Mouse (Mus musculus) forebrain, postnatal 0 days (tissue): ENCODE results near the gene Pdcd1lg2. TPM values are rescaled to one million over a fixed set of nuclear protein-coding genes. Genes with fewer than 3 reads are reported as not detected.
A peak's percentile ranks its signal among the peaks of the same experiment; 100 is the strongest.

ENCODE experiments used
- ATAC-seq: fragments of 200-750 bp; cut with Nextera tagmentation; 2 replicates; pipeline ENCODE4 v1.8.0; 2017; ENCODE audit warnings: mild to moderate bottlenecking, moderate library complexity
- DNase-seq: peaks from one replicate; pipeline ENCODE4 v3.0.0-alpha.2; 2015
- H3K27ac ChIP-seq: fragments of 300-500 bp; sonication (generic); 2 replicates; pipeline ENCODE4 v1.5.1; 2014; ENCODE audit warnings: low read depth, mild to moderate bottlenecking, antibody characterized with exemption, low read length, moderate library complexity, mixed read lengths
- H3K27me3 ChIP-seq: fragments of 300-500 bp; sonication (generic); 2 replicates; pipeline ENCODE4 v1.6.1; 2014; ENCODE audit warnings: mild to moderate bottlenecking, low read length, mixed read lengths; ENCODE audit not compliant: insufficient read depth
- H3K36me3 ChIP-seq: fragments of 300-500 bp; sonication (generic); 2 replicates; pipeline ENCODE4 v1.6.1; 2014; ENCODE audit warnings: mild to moderate bottlenecking, moderate library complexity; ENCODE audit not compliant: insufficient read depth
- H3K4me1 ChIP-seq: fragments of 300-500 bp; sonication (generic); 2 replicates; pipeline ENCODE4 v1.6.1; 2014; ENCODE audit warnings: antibody characterized with exemption; ENCODE audit not compliant: insufficient read depth
- H3K4me2 ChIP-seq: fragments of 300-500 bp; sonication (generic); 2 replicates; pipeline ENCODE4 v1.6.1; 2014; ENCODE audit warnings: low read depth, mild to moderate bottlenecking, moderate library complexity
- H3K4me3 ChIP-seq: fragments of 300-500 bp; sonication (generic); 2 replicates; pipeline ENCODE4 v1.5.1; 2014; ENCODE audit warnings: low read depth, low read length, mixed read lengths
- H3K9ac ChIP-seq: fragments of 300-500 bp; sonication (generic); 2 replicates; pipeline ENCODE4 v1.6.1; 2014; ENCODE audit warnings: mild to moderate bottlenecking
- H3K9me3 ChIP-seq: fragments of 300-500 bp; sonication (generic); 2 replicates; pipeline ENCODE4 v1.6.1; 2016; ENCODE audit warnings: low read length
- CTCF ChIP-seq: sonication (generic); IDR thresholded peaks from 2 replicates; pipeline ENCODE4 v1.5.1; 2016; ENCODE audit warnings: antibody characterized with exemption, control low read depth, low read depth
- WGBS: fragments of 180-500 bp; shearing (Covaris S2); extraction: QIAGEN DNeasy Blood & Tissue Kit; methylation state at CpG from one replicate; pipeline ENCODE4 v1.1.7; 2014; 5-methylcytosine and 5-hydroxymethylcytosine counted together
- polyA plus RNA-seq: library from polyadenylated mRNA; unstranded; fragments of >200 nt; fragmentation: Nextera tagmentation; extraction: Ambion mirVana; gene quantifications from 2 replicates; pipeline ENCODE4 v1.2.1, GENCODE M21; 2015
- total RNA-seq: library from RNA; depleted of rRNA; stranded (reverse); fragments of >200 nt; gene quantifications from 2 replicates; pipeline ENCODE4 v1.2.3, GENCODE M21; 2014; rRNA removed

Pdcd1lg2 gene
- total RNA-seq (0.15 and 0.19 TPM in 2 replicates), polyA plus RNA-seq (not detected in 2 replicates)

DNA sequence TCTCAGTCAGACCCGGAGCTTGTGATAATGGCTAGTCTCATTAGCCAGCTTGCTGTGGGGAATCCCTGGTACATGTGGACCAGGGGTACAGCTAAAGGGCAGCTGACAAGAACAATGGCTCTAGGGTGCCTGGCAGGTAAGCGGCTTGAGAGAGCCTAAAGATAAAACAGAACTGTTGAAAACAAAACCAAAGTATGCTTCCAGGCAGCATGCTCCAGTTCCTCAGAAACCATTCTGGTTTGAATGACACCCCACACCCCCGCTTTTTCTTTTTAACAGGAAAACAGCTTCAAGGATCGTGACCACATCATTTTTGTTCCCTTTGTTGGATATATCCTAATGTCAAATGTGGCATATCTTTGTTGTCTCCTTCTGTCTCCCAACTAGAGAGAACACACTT lies at the start of gene Pdcd1lg2:
Gene Pdcd1lg2, plus strand, starts transcription at position 301 of the 400 bp plus-strand sequence.
- ATAC-seq, result no peak
- TF ChIP-seq CTCF, result no peak
- Histone ChIP-seq H3K36me3 (no peaks in the 10 kb centered on the region), H3K4me3 (no peak within 1 kb of the TSS), H3K9me3 (no peaks in the 10 kb centered on the region), H3K4me1 (no peaks in the 10 kb centered on the region), H3K4me2 (no peak within 1 kb of the TSS), H3K27me3 (no peaks in the 10 kb centered on the region), H3K9ac (no peak within 1 kb of the TSS), H3K27ac (no peak within 1 kb of the TSS)
- DNase-seq, result no peak
- WGBS, result 83% methylated on average over 4 of the region's 4 CpGs

DNA sequence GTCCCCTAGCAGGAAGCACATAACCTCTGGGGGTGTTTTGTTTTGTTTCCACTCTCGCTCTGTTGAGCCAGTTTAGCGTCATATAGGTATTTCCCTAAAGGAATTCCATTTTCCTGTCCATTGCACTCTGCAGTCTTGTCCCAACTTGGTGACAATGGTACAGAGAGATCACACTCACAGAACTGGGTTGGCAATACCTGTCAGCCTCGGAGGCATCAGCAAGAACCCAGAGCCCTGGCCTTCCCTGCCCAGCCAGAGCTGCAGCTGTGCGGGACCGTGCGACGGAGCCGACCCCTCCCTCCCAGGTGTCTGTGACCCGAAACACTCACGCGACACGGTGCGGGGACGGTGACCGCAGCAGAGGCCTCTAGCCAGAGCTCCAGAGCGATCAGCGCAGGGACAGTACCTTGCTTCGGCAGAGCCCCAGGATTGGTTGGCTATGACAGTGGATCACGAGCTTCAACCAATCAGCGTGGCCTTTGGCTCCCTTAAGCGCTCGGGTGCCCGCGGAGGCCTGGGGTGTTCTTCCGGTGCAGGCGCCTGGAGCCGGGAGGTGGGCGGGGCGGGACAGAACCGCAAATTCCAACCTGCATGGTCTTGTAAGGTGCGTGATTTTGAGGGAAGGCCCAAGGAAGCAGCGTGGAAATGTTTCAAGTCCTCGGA lies 49.1 kb upstream of the Pdcd1lg2 start:
- 2% methylated on average over 33 of the region's 33 CpGs for WGBS
- DNase-seq (peak; percentile 95), ATAC-seq (peak; percentile 100)
- peak overlapping the region; percentile 62 for H3K27ac ChIP-seq
- no peaks in the 10 kb centered on the region for H3K27me3 ChIP-seq
- peak overlapping the region; percentile 72 for H3K4me3 ChIP-seq
- peaks cover 13% of the 10 kb centered on the region for H3K4me1 ChIP-seq
- no peaks in the 10 kb centered on the region for H3K9me3 ChIP-seq
- peak overlapping the region; percentile 90 for H3K4me2 ChIP-seq
- peaks cover 14% of the 10 kb centered on the region; the same call in 1 of the 2 replicates for H3K36me3 ChIP-seq
- H3K9ac ChIP-seq, result peak overlapping the region; percentile 74
- TF ChIP-seq CTCF, result no peak

DNA sequence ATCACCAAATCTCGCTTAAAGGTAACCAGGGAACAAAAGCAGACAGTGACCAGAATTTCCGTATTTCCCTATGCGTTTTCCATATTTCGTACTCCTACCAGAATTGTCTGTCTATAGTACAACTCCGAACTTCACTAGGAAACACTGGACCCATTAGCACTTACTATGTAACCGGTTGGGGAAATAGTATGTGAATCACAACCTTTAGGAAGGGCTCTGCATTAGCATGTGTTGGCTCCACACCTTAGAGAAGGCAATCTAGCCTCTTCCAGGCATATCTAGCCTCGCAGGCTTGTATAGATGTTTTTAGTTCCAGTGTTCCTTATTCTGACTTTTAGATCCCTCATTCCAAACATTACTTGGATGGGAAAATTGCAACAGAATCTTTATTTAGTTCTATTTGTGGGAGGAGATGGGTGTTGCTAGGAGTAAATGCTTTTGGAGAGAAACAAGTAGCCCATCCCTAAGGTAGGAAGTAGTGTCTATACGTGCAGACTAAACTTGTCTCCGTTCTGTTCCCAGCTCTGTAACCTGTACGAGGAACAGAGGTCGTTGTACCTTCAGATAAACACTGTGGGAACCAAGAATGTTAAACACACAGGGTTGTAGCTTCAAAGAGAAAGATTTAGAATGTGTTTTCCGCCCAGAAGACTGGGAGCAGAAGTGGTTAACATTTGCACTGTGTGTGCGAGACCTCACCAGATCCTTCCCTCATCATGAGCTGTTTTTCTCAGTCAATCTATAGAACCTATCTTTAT lies 48.4 kb upstream of the Pdcd1lg2 start:
- ATAC-seq (peak; percentile 27; the same call in 1 of the 2 replicates), DNase-seq (no peak)
- Histone ChIP-seq H3K4me1 (peaks cover 13% of the 10 kb centered on the region), H3K4me2 (peak overlapping the region; percentile 90), H3K36me3 (peaks cover 8% of the 10 kb centered on the region; the same call in 1 of the 2 replicates), H3K4me3 (peak overlapping the region; percentile 72), H3K9ac (peak overlapping the region; percentile 74), H3K9me3 (no peaks in the 10 kb centered on the region), H3K27ac (0 out of 2 replicates have a peak overlapping the region, but pooled peaks have one; percentile 62), H3K27me3 (no peaks in the 10 kb centered on the region)
- no peak for TF ChIP-seq CTCF
- 47% methylated on average over 13 of the region's 13 CpGs for WGBS

DNA sequence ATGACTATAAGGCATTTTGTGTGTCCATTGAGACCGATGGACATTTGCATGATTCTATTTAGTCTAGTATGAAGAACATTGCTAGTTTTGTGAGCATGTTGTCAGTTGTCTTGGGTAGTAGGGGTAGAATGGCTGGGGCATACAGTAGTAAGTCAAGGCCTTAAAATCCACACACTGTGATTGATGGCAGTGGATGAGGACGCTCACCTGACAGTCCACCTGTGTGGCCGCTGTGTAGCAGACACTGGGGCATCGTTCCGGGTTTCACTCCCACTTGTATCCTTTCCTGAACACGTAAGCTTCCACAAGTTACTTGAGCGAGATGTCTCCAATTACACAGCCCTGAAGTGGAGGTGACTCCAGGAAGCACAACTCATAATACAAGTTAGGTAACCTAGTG lies 47.2 kb upstream of the Pdcd1lg2 start:
- Histone ChIP-seq H3K4me2 (no peak overlapping the region), H3K36me3 (peaks cover 2% of the 10 kb centered on the region; the same call in 1 of the 2 replicates), H3K27ac (no peak overlapping the region), H3K9me3 (no peaks in the 10 kb centered on the region), H3K9ac (no peak overlapping the region), H3K4me3 (no peak overlapping the region), H3K4me1 (peaks cover 13% of the 10 kb centered on the region), H3K27me3 (no peaks in the 10 kb centered on the region)
- ATAC-seq (no peak), DNase-seq (no peak)
- TF ChIP-seq CTCF, result no peak
- WGBS, result 93% methylated on average over 7 of the region's 7 CpGs

DNA sequence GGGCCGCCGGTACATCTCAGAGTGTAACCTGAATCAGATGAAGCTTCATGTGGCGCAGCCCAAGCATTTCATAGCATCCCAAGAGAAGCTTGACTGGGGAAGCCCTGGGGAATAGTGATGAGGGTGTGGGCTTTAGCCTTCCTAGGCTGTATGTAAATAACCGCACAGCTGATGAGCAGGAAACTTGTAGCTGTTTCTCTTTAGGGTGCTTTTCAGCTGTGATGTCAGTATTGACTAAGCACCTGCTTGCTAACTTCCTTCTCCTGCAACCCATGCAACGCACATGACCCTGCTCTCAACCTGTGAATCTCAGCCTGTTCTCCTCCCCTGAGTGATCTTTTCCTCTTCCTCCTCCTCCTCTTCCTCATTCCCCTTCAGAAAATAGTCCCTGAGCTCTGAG lies 46.6 kb upstream of the Pdcd1lg2 start:
- WGBS, result 90% methylated on average over 5 of the region's 5 CpGs
- ATAC-seq, result no peak

DNA sequence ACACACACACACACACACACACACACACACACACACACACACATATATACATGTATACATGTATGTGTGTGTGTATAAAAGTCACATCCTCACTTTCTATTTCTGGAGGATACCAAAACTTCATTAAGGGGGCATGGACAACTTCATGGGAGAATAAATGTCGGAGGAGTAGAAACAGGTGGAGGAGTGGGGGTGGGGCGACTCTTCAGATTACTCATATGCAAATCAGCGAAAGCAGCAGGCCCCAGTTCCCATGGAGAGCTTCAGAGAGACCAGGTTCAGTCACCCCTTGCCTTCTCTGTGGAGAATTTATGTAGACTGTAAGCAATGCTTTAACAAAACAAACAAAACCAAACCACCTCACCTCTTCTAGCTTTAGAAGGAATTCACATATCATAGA lies 45.6 kb upstream of the Pdcd1lg2 start:
- Histone ChIP-seq H3K4me1 (peaks cover 13% of the 10 kb centered on the region), H3K4me2 (no peak overlapping the region), H3K27ac (no peak overlapping the region), H3K9me3 (no peaks in the 10 kb centered on the region), H3K4me3 (no peak overlapping the region), H3K36me3 (no peaks in the 10 kb centered on the region), H3K9ac (no peak overlapping the region), H3K27me3 (no peaks in the 10 kb centered on the region)
- no peak for TF ChIP-seq CTCF
- ATAC-seq (no peak), DNase-seq (no peak)
- WGBS, result 21% methylated on average over 3 of the region's 3 CpGs

More for the DNA sequence above, 46.6 kb upstream of the Pdcd1lg2 start:
- H3K27ac ChIP-seq, result no peak overlapping the region
- H3K9ac ChIP-seq, result no peak overlapping the region
- no peaks in the 10 kb centered on the region for H3K36me3 ChIP-seq
- no peak for DNase-seq
- H3K4me3 ChIP-seq, result no peak overlapping the region
- H3K4me2 ChIP-seq, result no peak overlapping the region
- H3K9me3 ChIP-seq, result no peaks in the 10 kb centered on the region
- no peaks in the 10 kb centered on the region for H3K27me3 ChIP-seq
- H3K4me1 ChIP-seq, result peaks cover 13% of the 10 kb centered on the region
- TF ChIP-seq CTCF, result no peak
